9 mouse cellular contexts compared by ENCODE assay signal in genomic region chr14:122064519-122064918, GRCm38 (mm10). TPM values are rescaled to one million over a fixed set of nuclear protein-coding genes. Genes with fewer than 3 reads are reported as not detected.
A peak's percentile ranks its signal among the peaks of the same experiment; 100 is the strongest.
DNase-seq lines count a peak whose midpoint lies in the region; ATAC-seq and TF ChIP-seq lines count a peak whose summit lies in the region.
"Had no signal": no experiment of that assay in that cellular context is flagged by ENCODE, and none has a peak within 500 bp of the region (broad histone marks: within the 10 kb centered on the region; RNA-seq: fewer than 3 reads in every experiment).

No protein-coding gene starts in this region.

- H3K4me3 ChIP-seq in midbrain, embryonic 10.5 days, result no peak overlapping the region
- H3K4me3 ChIP-seq in midbrain, embryonic 16.5 days (ENCODE audit: low read depth, low read length), result no peak overlapping the region
- no peak overlapping the region for H3K4me3 ChIP-seq in forebrain, embryonic 12.5 days (replicated peaks)
- H3K4me3 ChIP-seq in limb, embryonic 14.5 days (replicated peaks; ENCODE audit: low read length), result no peak overlapping the region
- H3K4me3 ChIP-seq: stomach, embryonic 15.5 days had no signal

- no peak overlapping the region for H3K9ac ChIP-seq in midbrain, embryonic 16.5 days (ENCODE audit: low read depth, low read length)
- H3K9ac ChIP-seq in forebrain, embryonic 12.5 days, result no peak overlapping the region
- H3K9ac ChIP-seq in limb, embryonic 14.5 days (ENCODE audit: low read depth, low read length, severe bottlenecking), result no peak overlapping the region
- H3K9ac ChIP-seq: stomach, embryonic 15.5 days had no signal

- no peak overlapping the region for H3K4me2 ChIP-seq in midbrain, embryonic 16.5 days (ENCODE audit: low read length)
- H3K4me2 ChIP-seq in forebrain, embryonic 12.5 days, result no peak overlapping the region
- H3K4me2 ChIP-seq in limb, embryonic 14.5 days (replicated peaks; ENCODE audit: low read depth, low read length, severe bottlenecking), result no peak overlapping the region
- H3K4me2 ChIP-seq: stomach, embryonic 15.5 days had no signal

- ATAC-seq in midbrain, embryonic 16.5 days, result no peak
- ATAC-seq in forebrain, embryonic 12.5 days (ENCODE audit: low FRiP score), result 0 out of 2 replicates have a peak, but pooled peaks have one; percentile 17
- no peak for ATAC-seq in limb, embryonic 14.5 days (ENCODE audit: low FRiP score, low read depth)

- DNase-seq in midbrain, embryonic 10.5 days (ENCODE audit: low spot score), result peak; percentile 61
- DNase-seq in brain, embryonic 14.5 days (ENCODE audit: low read depth), result peak; percentile 54
- DNase-seq in hindlimb bud, embryonic 11.5 days (ENCODE audit: extremely low spot score, low read depth, low spot score), result peak; percentile 46
- peak; percentile 45 for DNase-seq in limb, embryonic 14.5 days (ENCODE audit: low spot score)
- peak; percentile 82 for DNase-seq in retina, embryonic 14.5 days (ENCODE audit: low spot score)
- DNase-seq in thymus, postnatal 36 days, result peak; percentile 83 to 87

- no peak for TF ChIP-seq POLR2A in brain, embryonic 14.5 days (IDR thresholded peaks at IDR 0.05; ENCODE audit: borderline replicate concordance, extremely low read depth, insufficient read depth, insufficient read length, poor library complexity, severe bottlenecking)
- no peak for TF ChIP-seq POLR2A in limb, embryonic 14.5 days (IDR thresholded peaks at IDR 0.05; ENCODE audit: borderline replicate concordance, extremely low read depth, insufficient read depth, insufficient read length)

- TF ChIP-seq CTCF in brain, embryonic 14.5 days (IDR thresholded peaks at IDR 0.05; ENCODE audit: borderline replicate concordance, extremely low read depth, insufficient read depth, insufficient read length), result peak; percentile 84

- 15% methylated on average over 2 of the region's 2 CpGs for WGBS in midbrain, embryonic 10.5 days
- WGBS in midbrain, embryonic 16.5 days, result 7% methylated on average over 2 of the region's 2 CpGs
- 3% methylated on average over 2 of the region's 2 CpGs for WGBS in forebrain, embryonic 12.5 days
- 3% methylated on average over 2 of the region's 2 CpGs for WGBS in limb, embryonic 14.5 days

- no peaks in the 10 kb centered on the region for H3K27me3 ChIP-seq in midbrain, embryonic 10.5 days (ENCODE audit: low read depth, poor library complexity, severe bottlenecking)
- no peaks in the 10 kb centered on the region for H3K27me3 ChIP-seq in midbrain, embryonic 16.5 days (ENCODE audit: control insufficient read depth, insufficient read depth, low read depth, low read length)
- H3K27me3 ChIP-seq in forebrain, embryonic 12.5 days, result no peaks in the 10 kb centered on the region
- no peaks in the 10 kb centered on the region for H3K27me3 ChIP-seq in limb, embryonic 14.5 days (ENCODE audit: control insufficient read depth, insufficient read depth, low read length)
- H3K27me3 ChIP-seq: stomach, embryonic 15.5 days had no signal

- no peak overlapping the region for H3K27ac ChIP-seq in midbrain, embryonic 10.5 days (replicated peaks)
- no peak overlapping the region for H3K27ac ChIP-seq in midbrain, embryonic 16.5 days (ENCODE audit: low read length)
- no peak overlapping the region for H3K27ac ChIP-seq in forebrain, embryonic 12.5 days
- H3K27ac ChIP-seq in limb, embryonic 14.5 days (replicated peaks; ENCODE audit: low read depth, low read length), result no peak overlapping the region
- H3K27ac ChIP-seq: stomach, embryonic 15.5 days had no signal

- H3K4me1 ChIP-seq in midbrain, embryonic 10.5 days, result 0 out of 2 replicates have a peak, but pooled peaks cover 3% of the 10 kb centered on the region
- no peaks in the 10 kb centered on the region for H3K4me1 ChIP-seq in midbrain, embryonic 16.5 days (ENCODE audit: control insufficient read depth, insufficient read depth, low read length)
- no peaks in the 10 kb centered on the region for H3K4me1 ChIP-seq in forebrain, embryonic 12.5 days
- no peaks in the 10 kb centered on the region for H3K4me1 ChIP-seq in limb, embryonic 14.5 days (ENCODE audit: control insufficient read depth, insufficient read depth, low read length)
- H3K4me1 ChIP-seq: stomach, embryonic 15.5 days had no signal

- H3K36me3 ChIP-seq in midbrain, embryonic 10.5 days, result no peaks in the 10 kb centered on the region
- H3K36me3 ChIP-seq in midbrain, embryonic 16.5 days (ENCODE audit: control insufficient read depth, insufficient read depth, low read length), result no peaks in the 10 kb centered on the region
- no peaks in the 10 kb centered on the region for H3K36me3 ChIP-seq in forebrain, embryonic 12.5 days (replicated peaks)
- H3K36me3 ChIP-seq in limb, embryonic 14.5 days (ENCODE audit: control insufficient read depth, insufficient read depth, low read length), result no peaks in the 10 kb centered on the region
- H3K36me3 ChIP-seq: stomach, embryonic 15.5 days had no signal

- no peaks in the 10 kb centered on the region for H3K9me3 ChIP-seq in midbrain, embryonic 10.5 days (replicated peaks)
- no peaks in the 10 kb centered on the region for H3K9me3 ChIP-seq in midbrain, embryonic 16.5 days (replicated peaks; ENCODE audit: control insufficient read depth, low read length, poor library complexity, severe bottlenecking)
- no peaks in the 10 kb centered on the region for H3K9me3 ChIP-seq in forebrain, embryonic 12.5 days
- H3K9me3 ChIP-seq in limb, embryonic 14.5 days (ENCODE audit: control insufficient read depth, low read length), result no peaks in the 10 kb centered on the region
- H3K9me3 ChIP-seq: stomach, embryonic 15.5 days had no signal

RNA-seq across cellular contexts. Expression of gene Timm8a2, which starts 30.0 kb away (rescaled TPM):
- polyA plus RNA-seq in midbrain, embryonic 10.5 days (2016; fragmentation: Nextera tagmentation; extraction: Ambion mirVana), result not detected in 2 replicates
- polyA plus RNA-seq in midbrain, embryonic 16.5 days (2015; fragmentation: Nextera tagmentation; extraction: Ambion mirVana), result not detected in 2 replicates
- 0.18 and 0.22 TPM in 2 replicates for polyA plus RNA-seq in brain, embryonic 14.5 days (2012; rRNA removed)
- polyA plus RNA-seq in forebrain, embryonic 12.5 days (2016; fragmentation: Nextera tagmentation; extraction: Ambion mirVana), result not detected in 2 replicates
- 0.10 and 0.20 TPM in 2 replicates for polyA plus RNA-seq in limb, embryonic 14.5 days (2012; rRNA removed)
- not detected in 2 replicates for polyA plus RNA-seq in limb, embryonic 14.5 days (2014; fragmentation: Nextera tagmentation; extraction: Ambion mirVana)
- polyA plus RNA-seq: stomach, embryonic 15.5 days had no signal

RNA-seq across cellular contexts. Expression of gene Tm9sf2, which starts 42.3 kb away (rescaled TPM):
- polyA plus RNA-seq in midbrain, embryonic 10.5 days (2016; fragmentation: Nextera tagmentation; extraction: Ambion mirVana), result 133 and 135 TPM in 2 replicates
- 112 and 115 TPM in 2 replicates for polyA plus RNA-seq in midbrain, embryonic 16.5 days (2015; fragmentation: Nextera tagmentation; extraction: Ambion mirVana)
- 64.7 and 85.3 TPM in 2 replicates for polyA plus RNA-seq in brain, embryonic 14.5 days (2012; rRNA removed)
- polyA plus RNA-seq in forebrain, embryonic 12.5 days (2016; fragmentation: Nextera tagmentation; extraction: Ambion mirVana), result 118 and 120 TPM in 2 replicates
- polyA plus RNA-seq in limb, embryonic 14.5 days (2012; rRNA removed), result 92.5 and 128 TPM in 2 replicates
- polyA plus RNA-seq in limb, embryonic 14.5 days (2014; fragmentation: Nextera tagmentation; extraction: Ambion mirVana), result 153 and 154 TPM in 2 replicates
